Mouse (Mus musculus) liver, adult 2 months (tissue): ENCODE measurements around the gene Gm609. TPM values are rescaled to one million over a fixed set of nuclear protein-coding genes. Genes with fewer than 3 reads are reported as not detected.

Experiments used
- DNase-seq: peaks from one replicate; pipeline ENCODE4 v3.0.0-alpha.2; 2011; ENCODE audit warnings: low read depth, low spot score; ENCODE audit errors: extremely low read depth
- H3K27ac ChIP-seq: fragments of 200-500 bp; replicated peaks from 2 replicates; pipeline ENCODE4 v1.5.1; 2012; ENCODE audit warnings: low read depth, mild to moderate bottlenecking, control low read depth, inconsistent platforms, low read length; ENCODE audit not compliant: insufficient read depth
- H3K27me3 ChIP-seq: fragments of 200-500 bp; 2 replicates; pipeline ENCODE4 v1.6.1; 2012; ENCODE audit warnings: mild to moderate bottlenecking, moderate library complexity, low read length, inconsistent platforms; ENCODE audit not compliant: control insufficient read depth, insufficient read depth
- H3K36me3 ChIP-seq: fragments of 200-500 bp; 2 replicates; pipeline ENCODE4 v1.6.1; 2012; ENCODE audit warnings: low read length, inconsistent platforms; ENCODE audit not compliant: control insufficient read depth, insufficient read depth
- H3K4me1 ChIP-seq: fragments of 200-500 bp; 2 replicates; pipeline ENCODE4 v1.6.1; 2011; ENCODE audit warnings: low read length; ENCODE audit not compliant: control insufficient read depth, insufficient read depth
- H3K4me3 ChIP-seq: fragments of 200-500 bp; 2 replicates; pipeline ENCODE4 v1.5.1; 2011; ENCODE audit warnings: low read depth, mild to moderate bottlenecking, control low read depth, low read length, moderate library complexity; ENCODE audit not compliant: insufficient read depth
- H3K79me2 ChIP-seq: fragments of 200-500 bp; 2 replicates; pipeline ENCODE4 v1.6.1; 2012; ENCODE audit warnings: inconsistent platforms, mild to moderate bottlenecking, low read length, moderate library complexity; ENCODE audit not compliant: control insufficient read depth, insufficient read depth
- H3K9ac ChIP-seq: fragments of 200-500 bp; 2 replicates; pipeline ENCODE4 v1.6.1; 2012; ENCODE audit warnings: low read depth, mild to moderate bottlenecking, control low read depth, inconsistent platforms, low read length
- CTCF ChIP-seq: fragments of 200-500 bp; IDR thresholded peaks from 2 replicates; pipeline ENCODE4 v1.5.1; 2011; ENCODE audit warnings: low read depth, low read length, control low read depth
- POLR2A ChIP-seq: fragments of 200-500 bp; IDR thresholded peaks from 2 replicates; pipeline ENCODE4 v1.6.1; 2011; ENCODE audit warnings: low read length, control low read depth; ENCODE audit not compliant: insufficient read depth; ENCODE audit errors: extremely low read depth
- WGBS: fragments of 180-500 bp; shearing (Covaris S2); methylation state at CpG from one replicate; pipeline ENCODE4 v1.1.7; 2018; 5-methylcytosine and 5-hydroxymethylcytosine counted together
- polyA plus RNA-seq: library from polyadenylated mRNA; depleted of rRNA; stranded (reverse); fragments of >200 nt; gene quantifications from 2 replicates; pipeline ENCODE4 v1.2.3, GENCODE M21; 2012
- total RNA-seq: library from RNA; depleted of rRNA; stranded (reverse); fragments of >200 nt; gene quantifications from 2 replicates; pipeline ENCODE4 v1.2.3, GENCODE M21; 2014

Gm609 gene
- total and polyA plus RNA-seq, 2 experiments = 0.04 to 0.46 TPM

DNA sequence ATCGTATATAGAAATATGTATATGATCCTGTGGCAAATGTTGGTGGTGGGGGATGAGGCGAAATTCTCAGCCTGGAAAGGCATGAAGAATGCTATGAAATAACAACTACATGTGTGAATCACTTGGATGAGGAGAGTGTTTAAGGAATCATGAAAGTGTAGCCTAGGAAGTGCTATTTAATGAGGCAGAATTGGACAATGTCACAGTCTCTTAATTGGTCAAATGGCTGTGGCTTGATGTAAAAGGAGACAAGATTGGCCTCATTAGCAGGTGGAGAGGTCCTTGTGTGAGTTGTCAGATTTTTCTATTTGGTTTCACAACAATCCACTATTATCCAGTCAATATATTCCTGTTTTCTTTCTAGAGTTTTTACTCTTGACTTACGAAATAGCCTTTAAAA, 101.1 kb downstream of the Gm609 start:
- no peak overlapping the region for H3K27ac ChIP-seq
- H3K4me3 ChIP-seq = no peak overlapping the region
- H3K27me3 ChIP-seq = no peaks in the 10 kb centered on the region
- 95% methylated on average over 3 of the region's 3 CpGs for WGBS
- DNase-seq = no peak
- H3K4me1 ChIP-seq = no peaks in the 10 kb centered on the region
- H3K9ac ChIP-seq = no peak overlapping the region
- TF ChIP-seq CTCF (no peak), POLR2A (no peak)
- no peaks in the 10 kb centered on the region for H3K79me2 ChIP-seq
- H3K36me3 ChIP-seq = no peaks in the 10 kb centered on the region

DNA sequence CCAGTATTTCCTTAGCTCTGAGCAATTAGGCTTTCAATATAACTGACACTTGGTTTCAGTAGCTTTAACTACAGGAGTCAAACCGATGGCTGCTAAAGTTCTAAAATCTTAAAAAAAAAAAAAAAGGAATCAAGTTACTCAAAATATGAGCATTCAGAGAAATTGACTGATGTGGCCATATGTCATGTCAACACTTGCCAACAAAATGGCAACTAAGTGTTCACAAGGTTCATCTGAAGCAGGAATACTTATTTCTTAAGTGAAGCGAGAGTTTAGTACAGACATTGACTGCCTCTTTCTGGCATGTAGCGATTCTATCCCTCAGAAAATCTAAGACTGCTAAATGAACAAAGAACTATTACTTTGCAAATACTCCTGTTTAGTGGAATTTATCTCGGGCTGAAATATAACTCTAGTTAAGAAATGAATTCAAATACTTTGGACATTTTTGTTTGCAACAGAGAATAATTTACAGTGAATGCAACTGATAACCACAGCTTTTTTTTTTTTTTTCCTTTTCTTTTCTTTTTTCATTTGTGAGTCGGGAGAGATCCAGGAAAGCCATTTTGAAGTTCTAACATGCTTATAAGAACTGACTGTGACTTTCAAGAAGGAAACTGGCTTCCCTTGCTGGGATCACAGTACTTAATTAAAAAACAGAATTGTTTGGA, 102.3 kb downstream of the Gm609 start:
- WGBS = 86% methylated on average over 5 of the region's 5 CpGs
- H3K79me2 ChIP-seq = no peaks in the 10 kb centered on the region
- TF ChIP-seq POLR2A (no peak), CTCF (no peak)

DNA sequence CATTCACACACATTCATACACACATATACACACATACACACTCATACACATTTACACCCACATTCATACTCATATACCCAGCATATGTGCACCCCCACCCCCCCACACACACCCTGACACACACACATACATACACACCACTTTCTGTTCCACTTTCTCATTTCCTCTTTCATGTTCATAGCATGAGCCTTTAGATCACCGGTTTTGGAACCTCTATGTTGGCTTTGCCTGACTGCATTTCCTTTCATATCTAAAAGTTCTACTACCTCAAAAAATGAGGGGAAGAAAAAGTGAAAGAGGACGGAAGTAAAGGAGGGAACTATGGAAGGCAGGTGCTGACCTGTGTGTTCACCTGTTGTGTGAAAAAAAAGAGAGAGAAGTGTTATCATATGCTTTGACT, 102.9 kb downstream of the Gm609 start:
- no peaks in the 10 kb centered on the region for H3K27me3 ChIP-seq
- no peak for TF ChIP-seq POLR2A
- no peak for TF ChIP-seq CTCF
- 79% methylated on average over 2 of the region's 2 CpGs for WGBS
- no peak for DNase-seq
- H3K4me1 ChIP-seq = no peaks in the 10 kb centered on the region
- H3K79me2 ChIP-seq = no peaks in the 10 kb centered on the region
- H3K9ac ChIP-seq = no peak overlapping the region
- no peak overlapping the region for H3K4me3 ChIP-seq
- no peak overlapping the region for H3K27ac ChIP-seq
- no peaks in the 10 kb centered on the region for H3K36me3 ChIP-seq

More for the DNA sequence above, 102.3 kb downstream of the Gm609 start:
- Histone ChIP-seq H3K27me3 (no peaks in the 10 kb centered on the region), H3K27ac (no peak overlapping the region), H3K4me3 (no peak overlapping the region), H3K36me3 (no peaks in the 10 kb centered on the region), H3K4me1 (no peaks in the 10 kb centered on the region), H3K9ac (no peak overlapping the region)
- DNase-seq = no peak

DNA sequence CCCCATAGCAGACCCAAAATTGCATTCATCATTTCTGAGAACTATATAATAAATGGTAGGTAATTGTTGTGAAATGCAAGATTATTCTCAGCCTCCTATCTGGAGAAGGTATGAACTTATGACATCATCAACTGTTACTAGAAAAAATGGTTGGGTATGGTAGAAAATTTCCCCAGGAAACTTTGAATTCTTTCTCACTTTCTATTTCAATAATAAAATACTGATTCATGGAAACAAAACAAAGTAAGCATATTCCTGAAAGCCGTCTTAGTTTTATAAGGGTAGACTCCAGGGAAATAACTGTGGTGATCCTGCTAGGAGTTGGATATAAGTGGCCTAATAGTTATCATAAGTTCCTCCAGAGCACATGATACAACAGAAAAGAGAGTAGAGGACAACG, 103.7 kb downstream of the Gm609 start:
- no peak for DNase-seq
- H3K79me2 ChIP-seq = no peaks in the 10 kb centered on the region
- no peak overlapping the region for H3K27ac ChIP-seq
- no peak overlapping the region for H3K4me3 ChIP-seq
- H3K9ac ChIP-seq = no peak overlapping the region
- no peaks in the 10 kb centered on the region for H3K36me3 ChIP-seq
- H3K4me1 ChIP-seq = no peaks in the 10 kb centered on the region
- no peaks in the 10 kb centered on the region for H3K27me3 ChIP-seq
- WGBS = 89% methylated on average over 2 of the region's 2 CpGs
- TF ChIP-seq CTCF (no peak), POLR2A (no peak)

DNA sequence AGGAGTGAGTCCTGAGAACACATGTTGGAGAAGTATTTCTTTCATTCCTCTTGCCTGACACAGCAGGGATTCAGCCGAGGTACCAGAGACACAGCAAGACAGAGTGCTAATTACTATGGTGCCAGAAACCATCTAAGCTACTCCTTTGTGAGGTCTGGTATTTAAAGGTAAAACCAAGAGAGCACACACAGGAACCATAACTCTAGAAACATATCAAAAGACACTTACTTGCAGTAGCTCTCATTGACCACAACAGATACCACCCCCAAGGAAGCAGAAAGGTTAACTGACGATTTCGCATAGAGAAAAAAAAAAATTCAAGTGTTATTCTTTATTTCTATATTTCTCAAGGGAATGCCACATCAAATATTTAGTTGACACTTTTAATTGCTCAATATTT, 111.0 kb downstream of the Gm609 start:
- no peaks in the 10 kb centered on the region for H3K36me3 ChIP-seq
- TF ChIP-seq POLR2A = no peak
- TF ChIP-seq CTCF = no peak
- WGBS = 92% methylated on average over 3 of the region's 3 CpGs
- no peak for DNase-seq
- H3K4me3 ChIP-seq = no peak overlapping the region
- no peak overlapping the region for H3K27ac ChIP-seq
- no peaks in the 10 kb centered on the region for H3K4me1 ChIP-seq
- H3K27me3 ChIP-seq = no peaks in the 10 kb centered on the region
- no peak overlapping the region for H3K9ac ChIP-seq
- H3K79me2 ChIP-seq = no peaks in the 10 kb centered on the region

DNA sequence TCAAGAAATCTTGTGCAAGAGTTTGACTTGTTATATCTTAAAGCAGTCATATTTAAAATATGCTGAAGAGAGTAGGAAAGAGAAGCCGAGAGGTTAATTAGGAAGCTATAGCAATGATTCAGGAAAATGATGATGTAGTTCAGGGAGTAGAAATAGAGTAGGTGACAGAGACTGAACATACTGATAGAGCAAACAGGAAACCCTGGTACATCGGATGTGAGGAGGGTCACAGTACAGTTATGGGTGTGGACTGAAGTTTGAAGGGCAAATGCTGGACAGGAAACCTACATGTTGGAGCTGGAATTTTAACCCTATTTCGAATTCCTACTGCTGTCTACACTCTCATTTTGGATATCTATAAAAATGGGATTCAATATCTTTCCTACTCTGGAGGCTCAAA, 113.8 kb downstream of the Gm609 start:
- Histone ChIP-seq H3K27me3 (no peaks in the 10 kb centered on the region), H3K27ac (no peak overlapping the region), H3K4me1 (no peaks in the 10 kb centered on the region), H3K36me3 (no peaks in the 10 kb centered on the region), H3K79me2 (no peaks in the 10 kb centered on the region), H3K4me3 (no peak overlapping the region), H3K9ac (no peak overlapping the region)
- WGBS = 62% methylated on average over 3 of the region's 3 CpGs
- DNase-seq = no peak
- no peak for TF ChIP-seq POLR2A
- TF ChIP-seq CTCF = no peak
